Mouse (Mus musculus) lung, postnatal 36 days (tissue): ENCODE measurements around the gene Krtap4-6.
"Not testable (repeated sequence)": the region's sequence is repeated elsewhere in the genome, so short reads cannot be mapped to it uniquely, and the experiment has no call there.

Experiments
- DNase-seq: peaks from one replicate; pipeline ENCODE4 v3.0.0; 2022; ENCODE audit warnings: mixed read lengths

The Krtap4-6 gene

GRCm38 (mm10) chr11:99665860-99666259 lies at the start of gene Krtap4-6:
Krtap4-6 (minus strand) TSS chr11:99665960.
- no peak for DNase-seq

- no peak for DNase-seq
These were observed 24.7 kb upstream of the Krtap4-6 start, which contains the start of gene Gm14190 for GRCm38 (mm10) chr11:99690463-99690862. Gm14190 (minus strand) TSS chr11:99690740.

GRCm38 (mm10) chr11:99685235-99685634 lies 19.5 kb upstream of the Krtap4-6 start:
- not testable (repeated sequence) for DNase-seq

- no peak for DNase-seq
These were observed 17.7 kb upstream of the Krtap4-6 start for GRCm38 (mm10) chr11:99683481-99683880.

GRCm38 (mm10) chr11:99662802-99663201 lies 3.0 kb downstream of the Krtap4-6 start:
- DNase-seq = no peak

GRCm38 (mm10) chr11:99659256-99659655 lies 6.5 kb downstream of the Krtap4-6 start:
- no peak for DNase-seq

GRCm38 (mm10) chr11:99658467-99659010 lies 7.2 kb downstream of the Krtap4-6 start, which contains the start of gene Gm11563:
Gm11563 (minus strand) TSS chr11:99658960.
- not testable (repeated sequence) for DNase-seq

GRCm38 (mm10) chr11:99657051-99657450 lies 8.7 kb downstream of the Krtap4-6 start:
- no peak for DNase-seq

GRCm38 (mm10) chr11:99650136-99650535 lies 15.6 kb downstream of the Krtap4-6 start, which contains the start of gene Gm11555:
Gm11555 (minus strand) TSS chr11:99650236.
- no peak for DNase-seq

GRCm38 (mm10) chr11:99646444-99646843 lies 19.3 kb downstream of the Krtap4-6 start:
- no peak for DNase-seq

- no peak for DNase-seq
These were observed 21.4 kb downstream of the Krtap4-6 start for GRCm38 (mm10) chr11:99644351-99644750.

- not testable (repeated sequence) for DNase-seq
These were observed 22.1 kb downstream of the Krtap4-6 start, which contains the start of gene Krtap4-7 for GRCm38 (mm10) chr11:99643635-99644139. Krtap4-7 (minus strand) TSS chr11:99644089.

- no peak for DNase-seq
These were observed 24.8 kb downstream of the Krtap4-6 start for GRCm38 (mm10) chr11:99640926-99641325.

- no peak for DNase-seq
These were observed 28.7 kb downstream of the Krtap4-6 start for GRCm38 (mm10) chr11:99637086-99637485.

GRCm38 (mm10) chr11:99634653-99635134 lies 31.1 kb downstream of the Krtap4-6 start, which contains the start of gene Krtap4-2:
Krtap4-2 (minus strand) TSS chr11:99635084.
- DNase-seq = no peak

GRCm38 (mm10) chr11:99633293-99633692 lies 32.5 kb downstream of the Krtap4-6 start:
- no peak for DNase-seq

- no peak for DNase-seq
These were observed 34.9 kb downstream of the Krtap4-6 start for GRCm38 (mm10) chr11:99630890-99631289.

GRCm38 (mm10) chr11:99628138-99628537 lies 37.6 kb downstream of the Krtap4-6 start, which contains the start of gene Krtap4-1:
Krtap4-1 (minus strand) TSS chr11:99628238.
- DNase-seq = no peak

GRCm38 (mm10) chr11:99620335-99620734 lies 45.4 kb downstream of the Krtap4-6 start, which contains the start of gene Gm11562:
Gm11562 (minus strand) TSS chr11:99620435.
- no peak for DNase-seq
